Mouse (Mus musculus) cerebral cortex, adult 2 months (tissue): Measurements from ENCODE around the gene Slc7a9.

Experiments used
- WGBS: fragments of 180-500 bp; shearing (Covaris S2); methylation state at CpG from one replicate; pipeline ENCODE4 v1.1.7; 2018; 5-methylcytosine and 5-hydroxymethylcytosine counted together

Slc7a9 gene

GRCm38 (mm10) chr7:35447996-35448846 lies at the start of gene Slc7a9:
Slc7a9 (plus strand) TSS chr7:35448796.
- 55% methylated on average over 15 of the region's 15 CpGs for WGBS

DNA sequence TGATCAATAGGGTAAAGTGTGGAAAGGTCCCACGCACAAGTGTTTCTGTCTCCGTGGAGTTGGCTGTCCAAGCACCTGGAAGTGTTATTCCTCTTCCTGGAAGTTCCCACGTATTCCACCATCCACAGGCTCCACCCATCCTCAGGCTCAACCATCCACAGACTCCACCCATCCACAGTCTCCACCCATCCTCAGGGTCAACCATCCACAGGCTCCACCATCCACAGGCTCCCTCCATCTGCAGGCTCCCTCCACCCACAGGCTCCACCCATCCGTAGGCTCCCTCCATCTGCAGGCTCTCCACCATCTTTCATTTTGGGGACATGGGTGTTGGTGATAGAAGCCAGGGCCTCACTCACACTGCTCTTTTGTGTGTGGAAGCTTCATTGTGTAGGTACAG lies 47.4 kb upstream of the Slc7a9 start:
- 82% methylated on average over 4 of the region's 4 CpGs for WGBS

- WGBS = 94% methylated on average over 5 of the region's 5 CpGs
Observed at GRCm38 (mm10) chr7:35415226-35415625, 33.4 kb upstream of the Slc7a9 start.

- 89% methylated on average over 9 of the region's 9 CpGs for WGBS
Observed at GRCm38 (mm10) chr7:35415801-35416653, 32.6 kb upstream of the Slc7a9 start.

DNA sequence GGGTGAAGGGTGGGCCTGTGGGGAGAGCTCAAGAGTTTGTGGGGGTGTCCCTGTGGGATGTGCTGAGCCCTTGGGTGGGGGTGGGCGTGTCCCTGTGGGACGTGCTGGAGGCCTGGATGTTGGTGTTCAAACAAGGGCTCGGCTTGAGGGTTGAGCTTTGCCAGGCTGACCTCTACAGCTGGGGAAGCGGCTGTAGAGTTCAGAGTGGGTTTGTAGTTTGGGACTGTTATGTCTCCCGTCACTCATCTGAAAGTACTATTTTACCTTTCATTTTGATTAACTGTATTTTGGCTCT lies 32.0 kb upstream of the Slc7a9 start:
- WGBS = 88% methylated on average over 5 of the region's 5 CpGs

GRCm38 (mm10) chr7:35423071-35423470 lies 25.5 kb upstream of the Slc7a9 start:
- WGBS = 83% methylated on average over 10 of the region's 10 CpGs

DNA sequence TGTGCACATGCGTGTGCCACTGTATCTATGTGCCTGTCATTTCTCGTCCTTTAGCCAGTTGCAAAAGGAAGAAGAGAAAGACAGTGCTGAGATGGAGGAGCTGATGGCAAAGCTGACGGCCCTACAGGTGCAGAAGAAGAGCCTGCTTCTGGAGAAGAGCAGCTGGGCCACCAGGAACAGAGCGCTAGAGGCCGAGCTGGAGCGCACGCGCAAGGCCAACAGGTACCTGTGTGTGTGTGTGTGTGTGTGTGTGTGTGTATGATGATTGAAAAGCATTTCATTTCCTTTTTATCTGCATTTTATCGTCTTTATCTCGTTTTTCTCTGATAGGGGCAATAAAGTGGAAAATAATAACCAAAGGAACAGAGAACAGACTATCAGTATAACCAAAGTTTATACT lies 20.4 kb upstream of the Slc7a9 start:
- WGBS = 94% methylated on average over 10 of the region's 10 CpGs

- WGBS = 84% methylated on average over 9 of the region's 9 CpGs
Observed at GRCm38 (mm10) chr7:35435266-35435665, 13.3 kb upstream of the Slc7a9 start.

- WGBS = 59% methylated on average over 4 of the region's 4 CpGs
Observed at GRCm38 (mm10) chr7:35447501-35447900, 1.1 kb upstream of the Slc7a9 start.

DNA sequence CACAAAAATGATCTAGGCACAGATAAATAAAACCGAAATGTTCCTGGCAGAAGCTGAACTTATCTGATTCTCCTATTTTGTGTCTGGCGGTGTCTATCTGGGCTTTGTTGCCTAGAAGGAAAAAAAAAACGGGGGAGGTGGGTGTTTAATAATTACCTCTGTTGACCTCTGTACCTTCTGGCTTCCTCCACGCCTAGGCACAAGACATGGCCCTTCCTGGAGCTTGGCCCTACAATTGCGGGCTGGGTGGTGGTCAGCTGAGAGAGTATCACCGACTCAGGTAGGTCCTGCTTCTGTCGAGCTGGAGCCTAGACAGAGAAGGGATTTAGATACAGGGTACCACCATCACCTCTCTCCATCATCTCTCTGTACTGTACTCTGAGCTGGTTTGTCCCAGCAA lies 271 bp downstream of the Slc7a9 start:
- WGBS = 82% methylated on average over 7 of the region's 7 CpGs

DNA sequence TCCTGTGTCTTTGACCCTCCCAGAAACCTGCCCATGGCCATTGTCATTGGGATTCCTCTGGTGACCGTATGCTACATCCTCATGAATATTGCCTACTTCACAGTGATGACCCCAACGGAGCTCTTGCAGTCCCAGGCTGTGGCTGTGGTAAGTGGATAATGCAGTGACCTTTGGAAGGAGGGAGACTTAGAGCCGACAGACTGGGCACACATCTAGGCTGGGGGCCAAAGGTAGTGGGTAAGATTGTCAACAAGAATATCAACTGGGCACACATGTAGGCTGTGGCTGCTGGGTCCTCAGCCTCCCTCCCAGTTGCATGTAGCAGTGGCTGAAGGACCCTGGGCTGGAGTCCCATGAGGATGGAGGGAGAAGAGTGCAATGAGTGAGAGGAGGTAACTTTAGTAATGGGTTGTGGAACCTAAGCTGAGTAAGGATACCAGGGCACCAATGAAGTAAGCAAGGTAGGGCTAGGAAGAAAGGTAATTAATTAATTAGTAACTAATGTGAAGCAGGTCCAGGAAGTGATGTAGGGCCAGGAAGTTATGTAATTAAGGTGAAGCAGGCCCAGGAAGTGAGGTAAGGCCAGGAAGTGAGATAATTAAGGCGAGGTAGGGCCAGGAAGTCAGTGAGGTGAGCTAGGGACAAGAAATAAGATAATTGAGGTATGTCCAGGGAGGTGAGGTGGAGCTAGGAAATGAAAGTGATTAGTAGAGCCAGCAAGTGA lies 7.7 kb downstream of the Slc7a9 start:
- 85% methylated on average over 4 of the region's 4 CpGs for WGBS

- 91% methylated on average over 4 of the region's 4 CpGs for WGBS
Observed at GRCm38 (mm10) chr7:35460971-35461370, 12.4 kb downstream of the Slc7a9 start.

- 74% methylated on average over 5 of the region's 5 CpGs for WGBS
Observed at GRCm38 (mm10) chr7:35465027-35465426, 16.4 kb downstream of the Slc7a9 start.

- WGBS = 77% methylated on average over 2 of the region's 2 CpGs
Observed at GRCm38 (mm10) chr7:35467856-35468255, 19.3 kb downstream of the Slc7a9 start.

DNA sequence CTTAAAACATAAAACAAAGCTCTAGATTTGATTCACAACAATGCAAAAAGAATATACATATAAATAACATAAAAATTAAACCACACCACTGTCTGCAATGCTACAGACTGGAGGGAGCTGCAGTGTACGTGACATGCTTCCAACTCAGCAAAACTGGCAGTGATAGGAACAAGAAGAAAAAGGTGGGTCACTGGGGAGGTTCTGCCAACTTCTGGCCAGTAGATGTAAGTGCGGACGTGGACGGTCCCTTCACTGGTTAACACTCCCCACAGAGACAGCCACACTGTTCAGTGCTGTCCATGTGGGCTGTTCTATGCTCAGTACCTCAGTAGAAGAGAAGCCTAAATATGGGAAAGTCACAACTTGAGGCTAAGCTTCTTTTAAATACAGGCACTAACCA lies 22.2 kb downstream of the Slc7a9 start:
- WGBS = 51% methylated on average over 4 of the region's 4 CpGs

- WGBS = 85% methylated on average over 2 of the region's 2 CpGs
Observed at GRCm38 (mm10) chr7:35476457-35476856, 27.9 kb downstream of the Slc7a9 start.

- 88% methylated on average over 2 of the region's 2 CpGs for WGBS
Observed at GRCm38 (mm10) chr7:35485126-35485525, 36.5 kb downstream of the Slc7a9 start.

- WGBS = 86% methylated on average over 8 of the region's 8 CpGs
Observed at GRCm38 (mm10) chr7:35486553-35486952, 38.0 kb downstream of the Slc7a9 start.

DNA sequence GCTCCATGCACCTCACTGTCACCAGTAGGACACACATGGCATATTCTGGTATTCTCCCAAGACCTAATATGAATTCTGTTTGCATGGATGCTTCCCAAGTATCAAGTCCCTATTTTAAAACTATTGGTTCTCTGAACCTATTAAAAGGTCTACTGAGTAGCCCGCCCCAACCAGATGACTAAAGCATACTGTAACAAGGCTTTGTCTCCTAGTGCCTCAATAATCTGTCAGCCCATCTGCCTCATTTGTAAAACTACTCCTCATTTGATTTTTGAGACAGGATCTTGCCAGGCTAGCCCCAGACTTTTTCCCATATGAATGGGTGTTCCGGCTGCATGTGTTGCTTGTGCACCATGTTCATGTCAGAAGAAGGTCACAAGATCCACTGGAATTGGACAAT lies 41.6 kb downstream of the Slc7a9 start:
- WGBS = 92% methylated on average over 2 of the region's 2 CpGs

DNA sequence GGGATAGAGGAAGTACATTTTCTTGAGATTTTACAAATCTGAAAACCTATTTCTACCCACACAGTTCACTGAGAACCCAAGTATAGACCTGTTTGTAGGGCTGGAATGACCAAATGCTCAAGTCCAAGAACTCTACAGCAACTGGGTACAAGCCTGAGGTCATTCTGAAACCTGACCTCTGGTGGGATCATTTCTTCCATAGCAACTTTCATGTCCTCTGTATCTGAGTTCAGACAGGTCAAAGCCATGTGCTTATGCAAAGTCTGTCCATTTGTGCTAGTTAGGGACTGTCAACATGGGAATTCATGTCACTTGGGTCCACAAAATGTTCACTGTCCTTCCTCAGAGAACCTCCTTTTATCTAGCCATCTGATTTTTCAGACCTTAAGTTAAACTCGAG lies 42.4 kb downstream of the Slc7a9 start:
- WGBS = 81% methylated on average over 1 of the region's 1 CpGs

- 67% methylated on average over 2 of the region's 2 CpGs for WGBS
Observed at GRCm38 (mm10) chr7:35497516-35497915, 48.9 kb downstream of the Slc7a9 start.

- WGBS = 39% methylated on average over 4 of the region's 4 CpGs
Observed at GRCm38 (mm10) chr7:35501995-35502394, 53.4 kb downstream of the Slc7a9 start.
